Mouse (Mus musculus): Measurements from ENCODE around the gene Zbbx.
A peak's percentile ranks its signal among the peaks of the same experiment; 100 is the strongest.

Gene Zbbx

DNA sequence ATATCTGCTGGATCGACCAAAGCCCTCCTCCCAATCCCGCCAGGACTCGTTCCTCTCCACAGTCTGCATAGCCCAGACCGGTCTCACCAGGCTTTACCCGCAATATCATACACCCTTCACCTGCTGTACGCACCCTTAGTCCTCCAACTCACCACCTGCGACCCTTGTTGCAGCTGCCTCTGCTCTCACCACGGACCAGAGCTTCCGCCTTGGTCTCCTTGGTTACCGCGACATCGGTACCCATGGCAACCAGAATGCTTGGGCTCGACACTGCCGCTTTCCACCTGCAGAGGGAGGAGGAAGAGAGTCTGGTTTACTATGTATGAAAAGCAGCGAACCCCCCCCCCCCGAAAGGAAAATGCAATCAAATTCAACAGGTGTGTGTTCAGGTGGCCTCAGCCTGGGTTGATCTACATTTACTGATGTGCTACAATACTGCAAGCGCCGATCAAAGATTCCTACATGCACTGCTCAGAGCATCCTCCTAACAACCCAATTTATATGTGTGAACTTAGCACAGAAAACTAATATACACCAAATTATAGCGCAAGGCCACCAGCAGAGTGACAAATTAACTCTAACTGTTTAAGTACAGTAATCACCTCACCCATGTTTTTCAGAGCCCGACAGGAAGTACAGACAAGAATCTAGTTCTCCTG is at the start of gene Zbbx:
Zbbx (minus strand) TSS at position 197 of the 659 bp plus-strand sequence.
- DNase-seq (ENCODE audit: low spot score in 2 of 2), result peak; percentile 48 to 64

DNA sequence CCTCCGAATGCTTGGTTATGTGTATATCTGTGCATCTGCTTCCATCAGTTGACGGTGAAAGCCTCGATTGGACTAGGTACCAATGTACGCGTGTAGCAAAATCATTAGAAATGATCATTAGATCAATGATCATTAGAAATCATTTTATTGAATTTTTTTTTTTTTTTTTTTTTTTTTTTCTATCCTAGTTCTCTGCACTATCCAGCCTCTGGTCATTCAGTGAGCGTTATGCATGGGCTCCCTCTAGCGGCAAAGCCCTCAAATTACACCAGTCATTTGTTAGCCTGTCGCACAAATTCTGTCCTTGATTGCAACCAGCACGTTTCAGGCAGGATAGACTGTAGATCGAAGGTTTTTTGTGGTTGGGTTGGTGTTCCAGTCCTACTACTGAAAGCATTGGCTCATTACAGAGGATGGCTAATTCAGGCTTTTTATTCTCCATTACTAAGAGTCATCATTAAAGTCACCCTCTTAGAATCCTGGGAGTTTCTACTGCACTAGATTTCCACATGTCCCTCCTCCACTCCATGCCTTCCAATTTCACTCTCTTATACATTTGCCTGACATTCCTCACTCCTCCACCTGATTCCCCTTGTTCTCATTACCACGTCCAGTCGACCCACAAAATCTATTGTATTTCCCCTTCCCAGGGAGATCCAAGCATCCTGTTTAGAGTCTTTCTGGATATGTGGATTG is 38.1 kb upstream of the Zbbx start:
- DNase-seq (ENCODE audit: low spot score in 2 of 2), result peak; percentile 11 to 27

DNA sequence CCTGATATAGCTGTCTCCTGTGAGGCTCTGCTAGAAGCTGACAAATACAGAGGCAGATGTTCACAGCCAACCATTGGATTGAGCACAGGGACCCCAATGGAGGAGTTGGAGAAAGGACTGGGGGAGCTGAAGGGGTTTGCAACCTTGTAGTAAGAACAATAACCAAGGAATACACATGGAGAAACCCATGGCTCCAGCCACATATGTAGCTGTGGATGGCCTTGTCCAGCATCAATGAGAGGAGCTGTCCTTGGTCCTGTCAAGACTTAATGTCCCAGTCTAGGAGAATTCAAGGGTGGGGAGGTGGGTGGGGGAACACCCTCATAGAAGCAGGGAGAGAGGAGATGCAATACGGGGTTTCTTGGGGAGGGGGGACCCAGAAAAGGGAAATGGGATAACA is 17.8 kb upstream of the Zbbx start:
- no peak for DNase-seq (ENCODE audit: low spot score in 2 of 2)

DNA sequence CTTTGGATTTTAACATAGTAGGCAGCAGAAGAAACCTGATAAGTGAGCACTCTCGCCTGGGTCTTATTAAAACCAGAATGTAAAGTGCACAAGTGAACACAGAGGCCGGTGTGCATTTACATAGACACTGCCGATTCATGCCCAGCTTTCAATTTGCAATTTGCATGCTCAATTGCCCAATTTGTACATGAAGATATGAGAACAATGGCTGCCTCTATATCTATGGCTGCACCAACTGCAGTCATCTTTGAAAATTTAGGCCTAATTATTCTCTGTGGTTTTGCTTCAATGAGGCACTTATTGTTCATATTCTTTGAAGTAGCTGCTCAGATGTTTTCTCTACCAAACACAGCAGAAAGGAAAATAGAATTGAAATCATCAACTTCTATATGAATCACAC is 23.0 kb downstream of the Zbbx start:
- DNase-seq (ENCODE audit: low spot score in 2 of 2), result no peak

DNA sequence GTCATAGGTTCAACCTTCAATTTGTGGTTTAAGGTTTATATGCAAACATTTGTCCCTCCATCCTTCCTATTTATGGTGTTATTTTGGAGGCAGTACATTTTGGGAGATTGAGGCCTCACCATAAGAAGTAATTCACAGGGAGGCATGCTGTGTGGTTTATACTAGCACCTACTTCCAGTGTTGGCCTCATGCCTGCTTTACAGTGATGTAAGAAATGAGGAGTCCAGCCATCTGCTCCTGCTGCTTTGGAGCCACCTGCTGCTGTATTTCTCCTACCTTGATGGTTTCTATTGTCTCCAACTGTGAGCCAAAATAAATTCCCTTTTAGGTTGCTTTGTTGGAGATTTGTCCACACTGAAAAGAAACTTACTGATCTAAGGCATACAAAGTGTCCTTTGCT is 60.0 kb downstream of the Zbbx start:
- DNase-seq (ENCODE audit: low spot score in 2 of 2), result no peak

DNA sequence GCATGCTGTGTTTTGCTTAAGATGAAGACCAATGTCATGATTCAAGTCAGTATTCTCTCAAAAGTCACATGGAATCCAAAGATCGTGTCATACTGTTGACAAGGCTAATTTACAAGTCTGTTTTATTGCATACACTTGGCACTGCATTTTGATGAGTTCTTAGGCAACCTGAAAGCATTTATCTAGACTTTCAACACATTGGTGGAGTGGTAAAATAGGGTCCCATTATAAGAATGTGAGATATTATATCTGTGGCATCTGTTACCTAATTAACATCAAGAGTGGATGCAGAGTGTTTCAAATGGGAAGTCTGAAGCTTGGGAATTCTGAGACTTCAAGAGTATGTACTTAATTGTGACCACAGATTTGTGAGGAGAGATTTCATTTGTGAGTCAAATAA is 79.1 kb downstream of the Zbbx start:
- no peak for DNase-seq (ENCODE audit: low spot score in 2 of 2)

DNA sequence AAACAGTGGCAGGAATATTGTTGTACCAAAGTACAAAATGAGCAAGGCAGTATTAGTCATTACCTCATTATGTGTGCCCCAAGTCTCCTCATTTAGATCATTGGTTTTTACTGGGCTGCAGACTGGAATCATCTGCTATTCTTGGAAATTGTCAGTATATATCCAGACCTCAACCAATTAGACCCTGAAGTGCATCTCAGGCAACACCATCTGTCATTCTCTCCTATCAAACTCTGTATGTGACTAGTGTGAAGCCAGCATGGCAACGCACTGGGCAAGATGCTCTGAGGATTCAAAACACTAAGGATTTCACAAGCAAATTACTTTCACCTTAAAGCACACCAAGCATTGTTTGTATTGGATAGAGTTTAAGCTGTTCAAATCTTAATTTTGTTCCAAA is 85.9 kb downstream of the Zbbx start:
- DNase-seq (ENCODE audit: low spot score in 2 of 2), result no peak

DNA sequence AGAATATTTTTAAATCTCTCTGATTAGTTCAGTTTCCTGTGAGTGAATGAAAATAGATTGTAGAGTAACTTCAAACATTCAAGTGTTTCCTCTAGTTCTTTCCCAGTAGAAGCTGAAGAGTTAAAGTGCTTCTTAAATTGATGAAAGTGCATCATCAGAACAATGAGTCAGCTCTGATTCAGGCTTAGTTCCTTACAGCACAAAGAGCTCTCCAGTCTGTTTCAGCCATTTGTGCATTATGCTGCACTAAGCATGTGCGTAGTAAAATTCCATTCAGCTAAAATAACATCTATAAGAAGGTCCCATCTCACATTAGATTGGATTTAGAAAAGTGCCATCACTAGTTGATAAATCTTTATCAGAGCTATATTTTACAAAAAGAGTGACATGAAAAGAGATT is 155.1 kb downstream of the Zbbx start:
- no peak for DNase-seq (ENCODE audit: low spot score in 2 of 2)

Measured in frontal cortex, postnatal 25 days (tissue).